Mouse (Mus musculus): ENCODE results near the gene 4930562C15Rik. TPM values are rescaled to one million over a fixed set of nuclear protein-coding genes. Genes with fewer than 3 reads are reported as not detected.
A peak's percentile ranks its signal among the peaks of the same experiment; 100 is the strongest.

4930562C15Rik gene
- polyA plus RNA-seq, 1 experiment from 2014 or later: 0.05 TPM

DNA sequence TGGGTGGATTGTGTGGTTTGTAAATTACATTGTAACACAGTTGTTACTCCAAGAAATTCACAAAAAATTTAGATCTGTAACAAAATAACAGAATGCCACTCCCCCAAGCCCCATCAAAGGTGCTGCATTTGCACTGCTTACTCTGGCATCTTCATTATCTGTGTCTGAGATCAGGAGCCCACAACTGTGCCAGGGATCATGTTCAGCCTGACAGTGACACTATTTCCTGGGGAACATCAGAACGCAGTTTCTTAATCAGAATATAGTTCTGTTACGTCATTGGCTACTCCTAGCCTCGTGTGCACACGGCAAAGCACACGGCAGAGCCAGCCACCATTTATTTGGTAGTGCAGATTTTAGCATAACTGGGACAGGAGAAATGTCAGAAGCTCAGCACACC is 7.6 kb upstream of the 4930562C15Rik start:
- ATAC-seq (ENCODE audit: low read depth): no peak
- H3K4me1 ChIP-seq (ENCODE audit: control insufficient read depth, low read depth, low read length): peaks cover 8% of the 10 kb centered on the region
- 76% methylated on average over 5 of the region's 5 CpGs for WGBS (ENCODE audit: insufficient replicate concordance)
- no peak overlapping the region for H3K27ac ChIP-seq (ENCODE audit: low read length)
- no peak overlapping the region for H3K4me3 ChIP-seq (ENCODE audit: low read depth, low read length)
- no peaks in the 10 kb centered on the region for H3K27me3 ChIP-seq (ENCODE audit: control insufficient read depth, insufficient read depth, low read depth, low read length)
- H3K9ac ChIP-seq (ENCODE audit: low read depth, low read length): no peak overlapping the region
- no peaks in the 10 kb centered on the region for H3K36me3 ChIP-seq (ENCODE audit: control insufficient read depth, insufficient read depth)
- no peak overlapping the region for H3K4me2 ChIP-seq (ENCODE audit: low read depth, low read length)
- no peaks in the 10 kb centered on the region for H3K9me3 ChIP-seq (replicated peaks; ENCODE audit: control insufficient read depth, low read length)

DNA sequence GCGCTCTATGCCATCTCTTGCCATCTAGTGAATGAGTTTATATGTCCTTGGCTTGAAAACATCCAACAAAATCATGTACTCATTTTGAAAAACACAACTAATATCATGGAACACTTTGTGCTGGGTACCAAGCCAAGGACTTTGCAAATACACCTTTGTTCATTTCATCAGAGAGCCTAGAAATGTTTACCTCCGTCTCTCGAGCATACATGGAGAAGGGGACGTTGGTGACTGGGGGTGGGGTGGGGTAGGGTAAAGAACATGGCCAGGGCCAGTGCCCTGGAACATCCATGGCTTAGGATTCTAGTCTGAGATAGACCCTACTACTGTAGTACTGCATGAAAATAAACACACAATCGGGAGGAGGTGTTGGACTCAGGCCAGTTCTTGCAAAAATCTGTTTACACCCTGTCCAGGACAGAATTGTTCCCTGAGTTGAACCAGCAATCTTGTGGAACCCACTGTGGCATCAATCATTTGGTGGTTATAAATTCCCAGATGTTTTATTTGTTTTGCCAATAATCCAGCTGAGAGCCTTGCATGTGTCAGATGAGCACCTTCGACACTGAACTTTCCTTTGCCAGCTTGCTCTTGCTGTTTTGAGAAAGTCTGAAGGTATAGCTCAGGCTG is 5.8 kb upstream of the 4930562C15Rik start:
- Histone ChIP-seq H3K4me3 (ENCODE audit: low read depth, low read length) (no peak overlapping the region), H3K4me1 (ENCODE audit: control insufficient read depth, low read depth, low read length) (peaks cover 8% of the 10 kb centered on the region), H3K27me3 (ENCODE audit: control insufficient read depth, insufficient read depth, low read depth, low read length) (no peaks in the 10 kb centered on the region), H3K36me3 (ENCODE audit: control insufficient read depth, insufficient read depth) (no peaks in the 10 kb centered on the region), H3K9me3 (replicated peaks; ENCODE audit: control insufficient read depth, low read length) (no peaks in the 10 kb centered on the region), H3K4me2 (ENCODE audit: low read depth, low read length) (no peak overlapping the region), H3K27ac (ENCODE audit: low read length) (peak overlapping the region; percentile 72), H3K9ac (ENCODE audit: low read depth, low read length) (no peak overlapping the region)
- 61% methylated on average over 6 of the region's 6 CpGs for WGBS (ENCODE audit: insufficient replicate concordance)
- peak; percentile 77 for ATAC-seq (ENCODE audit: low read depth)

DNA sequence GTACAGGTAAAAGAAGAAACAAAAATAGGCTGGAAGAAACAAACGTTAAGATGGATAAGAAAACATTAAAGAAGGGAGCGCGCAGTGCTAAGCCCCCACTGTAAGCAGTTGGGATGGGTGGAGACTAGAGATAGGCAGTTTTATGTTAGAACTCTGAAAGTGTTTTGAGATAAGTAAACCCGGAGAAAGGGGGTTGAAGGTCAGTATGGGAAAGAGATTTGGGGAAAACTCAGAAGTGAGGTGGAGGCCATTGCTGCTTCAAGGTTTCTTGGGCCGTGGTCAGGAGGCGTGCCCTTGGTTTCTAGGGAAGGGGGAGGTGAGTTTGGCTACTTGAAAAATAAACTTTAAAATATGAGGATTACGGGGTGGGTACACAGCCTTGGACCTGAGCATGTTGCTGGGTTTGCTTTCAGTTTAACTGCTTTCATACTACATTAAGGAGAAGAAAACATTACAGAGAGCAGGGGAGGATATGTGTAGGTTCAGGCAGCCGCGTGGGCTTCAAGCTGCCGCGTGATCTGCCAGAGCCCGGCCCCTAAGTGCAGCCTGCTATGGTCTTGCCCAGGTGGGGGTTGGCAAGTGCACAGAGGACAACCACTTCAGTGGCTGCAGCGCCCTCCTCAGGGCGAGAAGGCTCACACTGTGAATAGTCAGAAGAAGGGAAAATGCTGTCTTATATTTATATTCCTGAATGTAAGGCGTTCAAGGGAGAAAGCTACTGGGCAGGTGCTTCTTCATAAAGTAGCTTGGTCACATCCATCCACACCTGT is 3.4 kb upstream of the 4930562C15Rik start:
- 0 out of 2 replicates have a peak overlapping the region, but pooled peaks have one; percentile 4 for H3K4me2 ChIP-seq (ENCODE audit: low read depth, low read length)
- 41% methylated on average over 15 of the region's 15 CpGs for WGBS (ENCODE audit: insufficient replicate concordance)
- no peaks in the 10 kb centered on the region for H3K36me3 ChIP-seq (ENCODE audit: control insufficient read depth, insufficient read depth)

DNA sequence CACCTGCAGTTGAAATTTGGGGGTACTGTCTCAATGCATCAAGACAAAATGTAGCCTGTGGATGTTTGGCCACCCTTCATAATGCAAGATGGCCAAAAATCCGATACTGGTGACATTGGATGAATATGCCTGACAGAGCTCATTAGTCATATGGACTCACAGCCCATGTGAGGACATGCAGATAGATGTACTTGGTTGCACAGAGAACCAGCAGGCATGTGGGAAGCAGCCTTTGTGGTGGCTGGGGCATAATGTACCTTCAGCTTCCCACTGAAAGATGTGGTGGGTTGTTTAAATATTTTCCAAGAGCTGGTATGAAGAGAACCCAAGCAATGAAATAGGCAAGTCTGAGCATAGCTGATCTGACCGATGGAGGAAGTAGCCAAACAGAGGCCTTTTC is 1.4 kb upstream of the 4930562C15Rik start:
- no peak for ATAC-seq (ENCODE audit: low read depth)
- no peak overlapping the region for H3K4me3 ChIP-seq (ENCODE audit: low read depth, low read length)
- no peaks in the 10 kb centered on the region for H3K27me3 ChIP-seq (ENCODE audit: control insufficient read depth, insufficient read depth, low read depth, low read length)
- H3K4me1 ChIP-seq (ENCODE audit: control insufficient read depth, low read depth, low read length): peaks cover 6% of the 10 kb centered on the region
- no peaks in the 10 kb centered on the region for H3K9me3 ChIP-seq (replicated peaks; ENCODE audit: control insufficient read depth, low read length)
- H3K36me3 ChIP-seq (ENCODE audit: control insufficient read depth, insufficient read depth): no peaks in the 10 kb centered on the region
- no peak overlapping the region for H3K4me2 ChIP-seq (ENCODE audit: low read depth, low read length)
- WGBS (ENCODE audit: insufficient replicate concordance): 53% methylated on average over 2 of the region's 2 CpGs
- no peak overlapping the region for H3K27ac ChIP-seq (ENCODE audit: low read length)
- H3K9ac ChIP-seq (ENCODE audit: low read depth, low read length): no peak overlapping the region

More for the DNA sequence above, 3.4 kb upstream of the 4930562C15Rik start:
- no peaks in the 10 kb centered on the region for H3K27me3 ChIP-seq (ENCODE audit: control insufficient read depth, insufficient read depth, low read depth, low read length)
- H3K4me1 ChIP-seq (ENCODE audit: control insufficient read depth, low read depth, low read length): peaks cover 8% of the 10 kb centered on the region
- H3K9me3 ChIP-seq (replicated peaks; ENCODE audit: control insufficient read depth, low read length): no peaks in the 10 kb centered on the region
- H3K27ac ChIP-seq (ENCODE audit: low read length): no peak overlapping the region
- ATAC-seq (ENCODE audit: low read depth): 0 out of 2 replicates have a peak, but pooled peaks have one; percentile 14
- H3K9ac ChIP-seq (ENCODE audit: low read depth, low read length): no peak overlapping the region
- no peak overlapping the region for H3K4me3 ChIP-seq (ENCODE audit: low read depth, low read length)

DNA sequence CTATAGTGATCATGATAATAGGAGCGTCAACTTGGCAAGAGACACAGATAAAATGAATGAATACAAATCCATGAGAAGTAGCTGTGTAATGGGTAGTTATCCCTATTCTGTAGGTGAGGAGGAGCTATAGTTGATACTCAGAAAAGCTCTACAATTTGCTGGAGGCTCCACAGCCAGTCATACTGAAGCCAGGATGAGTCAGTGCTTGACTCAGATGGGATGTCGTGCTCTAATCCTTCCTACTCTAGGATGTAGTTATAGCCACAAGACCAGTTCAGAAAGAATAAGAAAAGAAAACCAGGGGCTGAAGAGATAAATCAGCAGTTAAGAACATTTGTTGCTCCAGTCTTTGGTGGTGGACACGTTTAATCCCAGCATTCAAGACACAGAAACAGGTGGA is 2.4 kb downstream of the 4930562C15Rik start:
- 47% methylated on average over 3 of the region's 3 CpGs for WGBS (ENCODE audit: insufficient replicate concordance)
- Histone ChIP-seq H3K9ac (ENCODE audit: low read depth, low read length) (no peak overlapping the region), H3K9me3 (replicated peaks; ENCODE audit: control insufficient read depth, low read length) (no peaks in the 10 kb centered on the region), H3K4me2 (ENCODE audit: low read depth, low read length) (no peak overlapping the region), H3K27me3 (ENCODE audit: control insufficient read depth, insufficient read depth, low read depth, low read length) (no peaks in the 10 kb centered on the region), H3K4me1 (ENCODE audit: control insufficient read depth, low read depth, low read length) (no peaks in the 10 kb centered on the region), H3K4me3 (ENCODE audit: low read depth, low read length) (no peak overlapping the region), H3K27ac (ENCODE audit: low read length) (no peak overlapping the region), H3K36me3 (ENCODE audit: control insufficient read depth, insufficient read depth) (no peaks in the 10 kb centered on the region)
- no peak for ATAC-seq (ENCODE audit: low read depth)

DNA sequence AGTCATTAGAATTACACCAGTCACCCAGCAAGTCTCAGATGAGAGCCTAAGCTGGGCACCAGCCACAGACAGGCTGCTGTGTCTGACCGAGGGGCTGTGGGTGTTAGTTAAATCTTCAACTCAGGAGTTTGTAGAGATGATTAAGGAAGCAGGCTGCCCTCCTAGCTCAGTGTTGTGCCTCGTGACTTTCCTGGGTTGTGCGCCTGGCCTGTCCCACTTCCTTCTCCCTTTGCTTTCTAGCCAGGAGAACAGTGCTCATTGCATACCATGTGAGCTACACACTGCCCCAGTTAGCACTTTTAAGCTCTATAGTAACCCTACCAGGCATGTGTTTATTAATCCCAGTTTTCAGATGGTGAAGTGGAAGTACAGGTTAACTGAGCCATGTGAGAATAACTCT is 4.3 kb downstream of the 4930562C15Rik start:
- WGBS (ENCODE audit: insufficient replicate concordance): 40% methylated on average over 3 of the region's 3 CpGs
- peak; percentile 51 for ATAC-seq (ENCODE audit: low read depth)
- H3K4me2 ChIP-seq (ENCODE audit: low read depth, low read length): no peak overlapping the region
- no peaks in the 10 kb centered on the region for H3K4me1 ChIP-seq (ENCODE audit: control insufficient read depth, low read depth, low read length)
- H3K27me3 ChIP-seq (ENCODE audit: control insufficient read depth, insufficient read depth, low read depth, low read length): no peaks in the 10 kb centered on the region
- no peak overlapping the region for H3K4me3 ChIP-seq (ENCODE audit: low read depth, low read length)
- no peak overlapping the region for H3K27ac ChIP-seq (ENCODE audit: low read length)
- no peaks in the 10 kb centered on the region for H3K36me3 ChIP-seq (ENCODE audit: control insufficient read depth, insufficient read depth)
- no peak overlapping the region for H3K9ac ChIP-seq (ENCODE audit: low read depth, low read length)
- H3K9me3 ChIP-seq (replicated peaks; ENCODE audit: control insufficient read depth, low read length): no peaks in the 10 kb centered on the region

DNA sequence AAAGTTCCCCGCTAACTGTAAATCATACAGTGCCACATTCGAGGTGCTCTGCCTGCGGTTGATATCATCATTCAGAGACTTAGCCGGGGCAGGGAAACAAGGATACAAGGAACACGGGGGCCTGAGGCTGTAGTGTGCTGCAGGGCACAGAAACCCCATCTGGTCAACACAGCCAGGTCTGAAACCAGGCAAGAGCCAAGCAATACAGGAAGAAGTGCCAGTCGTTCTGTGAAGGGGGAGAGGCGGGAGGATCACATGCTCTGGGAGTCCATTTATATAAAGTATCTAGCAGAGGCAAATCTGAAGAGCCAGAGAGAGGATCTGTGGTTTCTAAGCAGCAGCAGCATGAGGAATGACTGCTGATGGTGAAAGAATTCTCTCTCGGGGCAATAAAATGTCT is 5.0 kb downstream of the 4930562C15Rik start:
- ATAC-seq (ENCODE audit: low read depth): no peak

DNA sequence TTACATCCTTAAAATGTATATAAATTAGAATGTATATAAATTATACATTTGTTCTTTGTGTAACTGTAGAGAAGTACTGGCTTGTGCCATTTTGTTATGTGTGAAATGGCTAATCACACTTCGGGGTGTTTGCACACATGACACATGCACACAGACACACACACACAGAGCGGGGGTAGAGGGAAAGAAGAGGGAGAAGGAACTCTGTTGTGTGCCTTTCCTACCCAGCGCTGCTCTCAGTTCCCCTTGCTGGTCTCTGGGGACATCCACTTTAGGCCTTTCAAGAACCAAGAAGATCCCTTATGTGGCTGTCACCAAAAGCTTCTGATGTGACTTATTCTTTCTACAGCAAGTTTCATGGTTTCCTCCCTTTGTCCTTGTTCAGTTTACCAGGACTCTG is 11.8 kb downstream of the 4930562C15Rik start:
- no peaks in the 10 kb centered on the region for H3K36me3 ChIP-seq (ENCODE audit: control insufficient read depth, insufficient read depth)
- no peak overlapping the region for H3K27ac ChIP-seq (ENCODE audit: low read length)
- no peak for ATAC-seq (ENCODE audit: low read depth)
- H3K4me1 ChIP-seq (ENCODE audit: control insufficient read depth, low read depth, low read length): no peaks in the 10 kb centered on the region
- no peak overlapping the region for H3K4me2 ChIP-seq (ENCODE audit: low read depth, low read length)
- 62% methylated on average over 3 of the region's 3 CpGs for WGBS (ENCODE audit: insufficient replicate concordance)
- H3K9ac ChIP-seq (ENCODE audit: low read depth, low read length): no peak overlapping the region
- H3K4me3 ChIP-seq (ENCODE audit: low read depth, low read length): no peak overlapping the region
- no peaks in the 10 kb centered on the region for H3K9me3 ChIP-seq (replicated peaks; ENCODE audit: control insufficient read depth, low read length)
- H3K27me3 ChIP-seq (ENCODE audit: control insufficient read depth, insufficient read depth, low read depth, low read length): no peaks in the 10 kb centered on the region

More for the DNA sequence above, 5.0 kb downstream of the 4930562C15Rik start:
- Histone ChIP-seq H3K36me3 (ENCODE audit: control insufficient read depth, insufficient read depth) (no peaks in the 10 kb centered on the region), H3K4me3 (ENCODE audit: low read depth, low read length) (no peak overlapping the region), H3K4me1 (ENCODE audit: control insufficient read depth, low read depth, low read length) (no peaks in the 10 kb centered on the region), H3K27me3 (ENCODE audit: control insufficient read depth, insufficient read depth, low read depth, low read length) (no peaks in the 10 kb centered on the region), H3K27ac (ENCODE audit: low read length) (no peak overlapping the region), H3K9ac (ENCODE audit: low read depth, low read length) (no peak overlapping the region), H3K4me2 (ENCODE audit: low read depth, low read length) (no peak overlapping the region), H3K9me3 (replicated peaks; ENCODE audit: control insufficient read depth, low read length) (no peaks in the 10 kb centered on the region)
- WGBS (ENCODE audit: insufficient replicate concordance): 67% methylated on average over 8 of the region's 8 CpGs

DNA sequence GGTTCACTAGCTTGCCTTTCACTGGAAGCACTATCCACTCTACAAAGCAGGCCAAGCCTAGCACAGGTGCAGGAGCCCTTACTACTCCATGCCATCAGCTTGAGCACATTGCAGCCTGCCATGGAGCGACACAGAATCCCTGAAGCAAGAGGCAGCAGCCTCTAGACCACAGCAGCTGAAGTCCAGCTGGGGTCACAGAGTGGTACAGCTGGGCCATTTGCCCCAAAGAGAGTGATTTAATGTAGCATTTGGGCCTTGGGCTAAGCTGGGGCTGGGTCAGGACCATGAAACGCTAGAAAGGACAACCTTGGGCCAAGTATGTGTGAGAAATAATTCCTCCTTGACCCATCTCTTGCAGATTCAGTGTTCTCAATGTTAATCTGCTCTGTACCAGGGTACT is 12.9 kb downstream of the 4930562C15Rik start:
- no peak overlapping the region for H3K4me3 ChIP-seq (ENCODE audit: low read depth, low read length)
- H3K4me2 ChIP-seq (ENCODE audit: low read depth, low read length): no peak overlapping the region
- H3K4me1 ChIP-seq (ENCODE audit: control insufficient read depth, low read depth, low read length): no peaks in the 10 kb centered on the region
- no peaks in the 10 kb centered on the region for H3K36me3 ChIP-seq (ENCODE audit: control insufficient read depth, insufficient read depth)
- H3K9ac ChIP-seq (ENCODE audit: low read depth, low read length): no peak overlapping the region
- H3K9me3 ChIP-seq (replicated peaks; ENCODE audit: control insufficient read depth, low read length): no peaks in the 10 kb centered on the region
- H3K27me3 ChIP-seq (ENCODE audit: control insufficient read depth, insufficient read depth, low read depth, low read length): no peaks in the 10 kb centered on the region
- WGBS (ENCODE audit: insufficient replicate concordance): 56% methylated on average over 2 of the region's 2 CpGs
- H3K27ac ChIP-seq (ENCODE audit: low read length): no peak overlapping the region
- ATAC-seq (ENCODE audit: low read depth): no peak
